Mouse (Mus musculus): ENCODE results near the gene Hspa1l. TPM values are rescaled to one million over a fixed set of nuclear protein-coding genes. Genes with fewer than 3 reads are reported as not detected.
"Not testable (repeated sequence)": the region's sequence is repeated elsewhere in the genome, so short reads cannot be mapped to it uniquely, and the experiment has no call there.

Hspa1l gene
- total and polyA plus RNA-seq, 3 experiments: 0.15 to 1.6 TPM; not detected in 1

GRCm38 (mm10) chr17:34955884-34956283 lies 16.6 kb upstream of the Hspa1l start:
- Histone ChIP-seq H3K27ac (ENCODE audit: control insufficient read depth, low read depth, low read length) (no peak overlapping the region), H3K27me3 (ENCODE audit: control insufficient read depth in 1 of 2, insufficient read depth in 2 of 2, low read length in 2 of 2) (no peaks in the 10 kb centered on the region), H3K4me1 (ENCODE audit: control insufficient read depth in 1 of 2, insufficient read depth in 2 of 2, low read length in 2 of 2) (peaks cover 0 to 3% of the 10 kb centered on the region in 2 experiments; a peak in 1 of 4 replicates), H3K36me3 (ENCODE audit: control insufficient read depth in 1 of 2, insufficient read depth in 2 of 2, low read length in 2 of 2) (peaks cover 0 to under 1% of the 10 kb centered on the region in 2 experiments; a peak in 1 of 4 replicates), H3K4me3 (ENCODE audit: control insufficient read depth in 1 of 2, insufficient read depth in 1 of 2, low read depth in 2 of 2, low read length in 2 of 2) (no peak overlapping the region), H3K9me3 (replicated peaks; ENCODE audit: insufficient read depth, low read length) (no peaks in the 10 kb centered on the region), H3K79me2 (ENCODE audit: control insufficient read depth, insufficient read depth, low read length, poor library complexity) (peaks cover 14% of the 10 kb centered on the region), H3K9ac (ENCODE audit: control insufficient read depth, low read depth, low read length, poor library complexity, severe bottlenecking) (no peak overlapping the region)
- DNase-seq (ENCODE audit: low read depth, low spot score): no peak
- TF ChIP-seq TAL1 (IDR thresholded peaks at IDR 0.05; ENCODE audit: low read length): no peak
- TF ChIP-seq NRF1 (IDR thresholded peaks at IDR 0.05; ENCODE audit: insufficient read depth, low read depth, low read length, poor library complexity, severe bottlenecking): no peak
- no peak for TF ChIP-seq BHLHE40 (IDR thresholded peaks at IDR 0.05; ENCODE audit: borderline replicate concordance, low read depth, low read length)
- no peak for TF ChIP-seq UBTF (IDR thresholded peaks at IDR 0.05; ENCODE audit: borderline replicate concordance, insufficient read depth, low read depth, low read length)
- TF ChIP-seq CTCF (IDR thresholded peaks at IDR 0.05 in 2 of 3, conservative IDR thresholded peaks at IDR 0.05 in 1 of 3; ENCODE audit: control insufficient read depth in 1 of 3, insufficient read depth in 1 of 3, low read depth in 2 of 3, low read length in 3 of 3, poor library complexity in 1 of 3, severe bottlenecking in 1 of 3): no peak
- no peak for TF ChIP-seq MAFK (IDR thresholded peaks at IDR 0.05; ENCODE audit: borderline replicate concordance, low read depth, low read length)
- no peak for TF ChIP-seq E2F4 (IDR thresholded peaks at IDR 0.05; ENCODE audit: borderline replicate concordance, low read depth, low read length)
- no peak for TF ChIP-seq RAD21 (IDR thresholded peaks at IDR 0.05; ENCODE audit: low read depth, low read length)
- no peak for TF ChIP-seq EP300 (IDR thresholded peaks at IDR 0.05; ENCODE audit: low read depth in 1 of 2, low read length in 2 of 2)
- no peak for TF ChIP-seq ZKSCAN1 (IDR thresholded peaks at IDR 0.05; ENCODE audit: low read depth, low read length)
- TF ChIP-seq GATA1 (IDR thresholded peaks at IDR 0.05; ENCODE audit: low read depth, low read length): no peak
- TF ChIP-seq MYC (IDR thresholded peaks at IDR 0.05; ENCODE audit: low read depth, low read length): no peak
- no peak for TF ChIP-seq ZNF384 (IDR thresholded peaks at IDR 0.05; ENCODE audit: low read depth, low read length)
- no peak for TF ChIP-seq MAZ (IDR thresholded peaks at IDR 0.05; ENCODE audit: low read depth, low read length)

GRCm38 (mm10) chr17:34956340-34956739 lies 16.2 kb upstream of the Hspa1l start:
- H3K27me3 ChIP-seq (ENCODE audit: control insufficient read depth in 1 of 2, insufficient read depth in 2 of 2, low read length in 2 of 2): no peaks in the 10 kb centered on the region
- peak; percentile 53 for DNase-seq (ENCODE audit: low read depth, low spot score)
- H3K9ac ChIP-seq (ENCODE audit: control insufficient read depth, low read depth, low read length, poor library complexity, severe bottlenecking): no peak overlapping the region
- TF ChIP-seq ELF1 (IDR thresholded peaks at IDR 0.05; ENCODE audit: low read depth, low read length): no peak
- peak in 1 of 3 experiments; percentile 63; a peak in 3 of 6 replicates for TF ChIP-seq CTCF (IDR thresholded peaks at IDR 0.05 in 2 of 3, conservative IDR thresholded peaks at IDR 0.05 in 1 of 3; ENCODE audit: control insufficient read depth in 1 of 3, insufficient read depth in 1 of 3, low read depth in 2 of 3, low read length in 3 of 3, poor library complexity in 1 of 3, severe bottlenecking in 1 of 3)
- TF ChIP-seq ZNF384 (IDR thresholded peaks at IDR 0.05; ENCODE audit: low read depth, low read length): peak; percentile 73
- peak; percentile 70 for TF ChIP-seq SMC3 (IDR thresholded peaks at IDR 0.05; ENCODE audit: low read depth, low read length)
- TF ChIP-seq E2F4 (IDR thresholded peaks at IDR 0.05; ENCODE audit: borderline replicate concordance, low read depth, low read length): no peak
- TF ChIP-seq ETS1 (IDR thresholded peaks at IDR 0.05; ENCODE audit: low read depth, low read length): no peak
- TF ChIP-seq RAD21 (IDR thresholded peaks at IDR 0.05; ENCODE audit: low read depth, low read length): peak; percentile 74
- no peak for TF ChIP-seq RCOR1 (IDR thresholded peaks at IDR 0.05; ENCODE audit: low read depth, low read length)
- peak; percentile 54 for TF ChIP-seq ZC3H11A (IDR thresholded peaks at IDR 0.05; ENCODE audit: low read depth, low read length)
- TF ChIP-seq SIN3A (IDR thresholded peaks at IDR 0.05; ENCODE audit: low read length): 0 out of 2 replicates have a peak, but pooled peaks have one; percentile 24
- H3K9me3 ChIP-seq (replicated peaks; ENCODE audit: insufficient read depth, low read length): no peaks in the 10 kb centered on the region
- no peaks in the 10 kb centered on the region for H3K36me3 ChIP-seq (ENCODE audit: control insufficient read depth in 1 of 2, insufficient read depth in 2 of 2, low read length in 2 of 2)
- H3K79me2 ChIP-seq (ENCODE audit: control insufficient read depth, insufficient read depth, low read length, poor library complexity): peaks cover 9% of the 10 kb centered on the region
- peaks cover 0 to 3% of the 10 kb centered on the region in 2 experiments; a peak in 1 of 4 replicates for H3K4me1 ChIP-seq (ENCODE audit: control insufficient read depth in 1 of 2, insufficient read depth in 2 of 2, low read length in 2 of 2)
- no peak overlapping the region for H3K27ac ChIP-seq (ENCODE audit: control insufficient read depth, low read depth, low read length)
- H3K4me3 ChIP-seq (ENCODE audit: control insufficient read depth in 1 of 2, insufficient read depth in 1 of 2, low read depth in 2 of 2, low read length in 2 of 2): no peak overlapping the region

GRCm38 (mm10) chr17:34957291-34957690 lies 15.2 kb upstream of the Hspa1l start:
- DNase-seq (ENCODE audit: low read depth, low spot score); H3K9me3 ChIP-seq (replicated peaks; ENCODE audit: insufficient read depth, low read length); H3K4me3 ChIP-seq (ENCODE audit: control insufficient read depth in 1 of 2, insufficient read depth in 1 of 2, low read depth in 2 of 2, low read length in 2 of 2); H3K36me3 ChIP-seq (ENCODE audit: control insufficient read depth in 1 of 2, insufficient read depth in 2 of 2, low read length in 2 of 2); H3K9ac ChIP-seq (ENCODE audit: control insufficient read depth, low read depth, low read length, poor library complexity, severe bottlenecking); H3K79me2 ChIP-seq (ENCODE audit: control insufficient read depth, insufficient read depth, low read length, poor library complexity); H3K27ac ChIP-seq (ENCODE audit: control insufficient read depth, low read depth, low read length); H3K27me3 ChIP-seq (ENCODE audit: control insufficient read depth in 1 of 2, insufficient read depth in 2 of 2, low read length in 2 of 2); H3K4me1 ChIP-seq (ENCODE audit: control insufficient read depth in 1 of 2, insufficient read depth in 2 of 2, low read length in 2 of 2): not testable (repeated sequence)

GRCm38 (mm10) chr17:34957966-34958365 lies 14.5 kb upstream of the Hspa1l start:
- not testable (repeated sequence) for H3K79me2 ChIP-seq (ENCODE audit: control insufficient read depth, insufficient read depth, low read length, poor library complexity); H3K27ac ChIP-seq (ENCODE audit: control insufficient read depth, low read depth, low read length); H3K4me1 ChIP-seq (ENCODE audit: control insufficient read depth in 1 of 2, insufficient read depth in 2 of 2, low read length in 2 of 2); H3K27me3 ChIP-seq (ENCODE audit: control insufficient read depth in 1 of 2, insufficient read depth in 2 of 2, low read length in 2 of 2); H3K36me3 ChIP-seq (ENCODE audit: control insufficient read depth in 1 of 2, insufficient read depth in 2 of 2, low read length in 2 of 2); H3K4me3 ChIP-seq (ENCODE audit: control insufficient read depth in 1 of 2, insufficient read depth in 1 of 2, low read depth in 2 of 2, low read length in 2 of 2); DNase-seq (ENCODE audit: low read depth, low spot score); H3K9ac ChIP-seq (ENCODE audit: control insufficient read depth, low read depth, low read length, poor library complexity, severe bottlenecking); H3K9me3 ChIP-seq (replicated peaks; ENCODE audit: insufficient read depth, low read length)

All from MEL (cell line).